Mouse (Mus musculus) midbrain, embryonic 13.5 days (tissue): Measurements from ENCODE around the gene Abl1. TPM values are rescaled to one million over a fixed set of nuclear protein-coding genes. Genes with fewer than 3 reads are reported as not detected.

Source experiments
- ATAC-seq: fragments of 200-750 bp; cut with Nextera tagmentation; 2 replicates; pipeline ENCODE4 v1.8.0; 2017; ENCODE audit warnings: mild to moderate bottlenecking, moderate TSS enrichment, moderate library complexity
- H3K27ac ChIP-seq: fragments of 300-500 bp; sonication (generic); 2 replicates; pipeline ENCODE4 v1.5.1; 2015; ENCODE audit warnings: inconsistent platforms, mild to moderate bottlenecking, moderate library complexity
- H3K27me3 ChIP-seq: fragments of 300-500 bp; sonication (generic); 2 replicates; pipeline ENCODE4 v1.6.1; 2015; ENCODE audit warnings: mild to moderate bottlenecking, inconsistent platforms
- H3K36me3 ChIP-seq: fragments of 300-500 bp; sonication (generic); 2 replicates; pipeline ENCODE4 v1.6.1; 2015; ENCODE audit warnings: mild to moderate bottlenecking, inconsistent platforms
- H3K4me1 ChIP-seq: fragments of 300-500 bp; sonication (generic); replicated peaks from 2 replicates; pipeline ENCODE4 v1.6.1; 2015; ENCODE audit warnings: inconsistent platforms
- H3K4me2 ChIP-seq: fragments of 300-500 bp; sonication (generic); replicated peaks from 2 replicates; pipeline ENCODE4 v1.6.1; 2015; ENCODE audit warnings: moderate library complexity, mild to moderate bottlenecking, inconsistent platforms
- H3K4me3 ChIP-seq: fragments of 300-500 bp; sonication (generic); replicated peaks from 2 replicates; pipeline ENCODE4 v1.5.1; 2015; ENCODE audit warnings: mild to moderate bottlenecking, inconsistent platforms
- H3K9ac ChIP-seq: fragments of 300-500 bp; sonication (generic); replicated peaks from 2 replicates; pipeline ENCODE4 v1.6.1; 2015; ENCODE audit warnings: mild to moderate bottlenecking, inconsistent platforms
- H3K9me3 ChIP-seq: fragments of 300-500 bp; sonication (generic); 2 replicates; pipeline ENCODE4 v1.6.1; 2016; ENCODE audit warnings: mild to moderate bottlenecking, inconsistent platforms
- WGBS: fragments of 180-500 bp; shearing (Covaris S2); methylation state at CpG from one replicate; pipeline ENCODE4 v1.1.7; 2015; 5-methylcytosine and 5-hydroxymethylcytosine counted together
- polyA plus RNA-seq: library from polyadenylated mRNA; unstranded; fragments of >200 nt; fragmentation: Nextera tagmentation; extraction: Ambion mirVana; gene quantifications from 2 replicates; pipeline ENCODE4 v1.2.1, GENCODE M21; 2015

Gene Abl1
- polyA plus RNA-seq, 1 experiment from 2014 or later = 27.0 TPM

DNA sequence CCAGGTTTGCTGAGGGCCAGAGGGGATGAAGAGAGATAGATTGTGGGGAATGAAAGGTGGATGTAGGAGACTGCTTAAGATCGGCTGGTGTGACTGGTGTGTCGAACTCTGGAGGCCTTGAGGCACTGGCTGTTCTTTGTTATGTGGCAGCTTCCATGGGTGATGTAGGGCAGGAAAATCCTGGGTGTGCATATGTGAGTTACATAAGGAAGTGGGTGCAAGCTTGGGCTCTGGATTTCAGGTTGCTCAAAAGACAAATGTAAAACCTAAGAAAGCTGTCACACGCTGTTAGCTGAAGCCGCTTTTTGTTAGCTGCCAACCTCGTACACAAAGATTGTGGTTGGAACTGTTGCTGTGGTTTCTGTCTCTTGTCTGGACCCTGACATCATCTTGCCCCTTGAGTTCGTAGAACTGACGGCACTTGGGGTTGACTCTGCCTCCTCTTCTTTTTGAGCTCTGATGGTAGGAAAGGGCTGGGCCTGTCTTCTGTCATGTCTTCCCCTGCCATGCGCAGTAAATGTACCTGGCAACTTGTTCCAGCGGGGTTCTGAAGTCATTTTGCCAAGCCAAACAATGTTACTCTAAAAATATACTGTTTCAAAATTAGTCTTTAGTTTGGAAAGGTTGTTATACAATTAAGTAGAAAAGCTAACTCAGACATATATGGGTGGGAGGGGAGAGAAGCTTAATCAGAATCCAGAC lies 39.6 kb downstream of the Abl1 start:
- no peak overlapping the region for H3K4me2 ChIP-seq
- no peaks in the 10 kb centered on the region for H3K36me3 ChIP-seq
- H3K27me3 ChIP-seq = no peaks in the 10 kb centered on the region
- no peak overlapping the region for H3K27ac ChIP-seq
- H3K4me3 ChIP-seq = no peak overlapping the region
- ATAC-seq = no peak
- H3K9me3 ChIP-seq = no peaks in the 10 kb centered on the region
- peaks cover 17% of the 10 kb centered on the region for H3K4me1 ChIP-seq
- WGBS = 87% methylated on average over 9 of the region's 9 CpGs
- no peak overlapping the region for H3K9ac ChIP-seq

DNA sequence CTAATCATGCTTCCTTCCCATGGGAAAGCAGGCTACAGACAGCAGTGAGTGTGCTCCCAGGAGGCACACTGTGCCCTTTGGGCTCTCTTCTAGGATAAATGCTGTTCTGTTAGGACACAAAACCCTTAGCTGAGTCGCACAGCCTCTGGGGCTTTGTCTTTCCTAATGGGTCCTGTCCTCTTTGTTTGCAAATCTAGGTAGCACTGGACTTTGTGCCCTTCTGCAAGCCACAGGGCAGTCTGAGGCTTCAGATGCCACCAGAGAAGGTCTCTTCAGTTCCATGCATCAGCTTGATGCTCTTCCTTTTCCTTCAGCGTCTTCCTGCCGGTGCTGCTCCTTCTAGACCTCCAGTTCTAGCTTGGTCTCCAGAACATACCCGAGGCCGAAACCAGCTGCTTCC lies 42.5 kb downstream of the Abl1 start:
- 91% methylated on average over 5 of the region's 5 CpGs for WGBS
- no peak overlapping the region for H3K9ac ChIP-seq
- no peak overlapping the region for H3K27ac ChIP-seq
- no peaks in the 10 kb centered on the region for H3K27me3 ChIP-seq
- H3K4me2 ChIP-seq = no peak overlapping the region
- no peaks in the 10 kb centered on the region for H3K36me3 ChIP-seq
- H3K4me1 ChIP-seq = peaks cover 13% of the 10 kb centered on the region
- ATAC-seq = no peak
- no peak overlapping the region for H3K4me3 ChIP-seq
- H3K9me3 ChIP-seq = no peaks in the 10 kb centered on the region

- no peak overlapping the region for H3K4me3 ChIP-seq
- H3K36me3 ChIP-seq = no peaks in the 10 kb centered on the region
- no peak overlapping the region for H3K27ac ChIP-seq
- WGBS = 85% methylated on average over 3 of the region's 3 CpGs
- no peaks in the 10 kb centered on the region for H3K27me3 ChIP-seq
- H3K4me2 ChIP-seq = no peak overlapping the region
- no peak for ATAC-seq
- H3K9ac ChIP-seq = no peak overlapping the region
- no peaks in the 10 kb centered on the region for H3K9me3 ChIP-seq
- peaks cover 8% of the 10 kb centered on the region for H3K4me1 ChIP-seq
Measured at GRCm38 (mm10) chr2:31732497-31732896, 44.3 kb downstream of the Abl1 start.

- H3K9ac ChIP-seq = no peak overlapping the region
- H3K27me3 ChIP-seq = no peaks in the 10 kb centered on the region
- WGBS = 78% methylated on average over 5 of the region's 5 CpGs
- no peak overlapping the region for H3K4me3 ChIP-seq
- H3K4me2 ChIP-seq = no peak overlapping the region
- no peak overlapping the region for H3K27ac ChIP-seq
- H3K36me3 ChIP-seq = no peaks in the 10 kb centered on the region
- peaks cover 8% of the 10 kb centered on the region for H3K4me1 ChIP-seq
- no peaks in the 10 kb centered on the region for H3K9me3 ChIP-seq
- no peak for ATAC-seq
Measured at GRCm38 (mm10) chr2:31733558-31733957, 45.4 kb downstream of the Abl1 start.

DNA sequence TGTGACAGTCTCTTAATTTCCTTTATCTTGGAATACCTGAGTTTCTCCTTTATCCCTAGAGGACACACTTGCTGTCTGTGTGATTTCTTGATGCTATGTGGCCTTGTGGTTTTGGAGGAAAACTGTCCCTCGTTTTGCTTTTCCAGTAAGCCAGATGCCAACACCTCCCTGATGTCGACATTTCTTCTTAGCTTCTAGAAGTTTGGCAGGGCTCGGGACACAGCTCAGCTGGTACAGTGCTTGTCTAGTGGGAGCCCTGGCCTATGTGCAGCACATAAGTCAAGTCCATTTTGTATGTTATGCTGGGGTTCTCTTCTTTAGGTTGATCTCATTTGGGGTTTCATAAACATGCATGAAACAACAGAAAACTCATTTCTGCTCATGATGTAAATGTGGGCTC lies 50.9 kb downstream of the Abl1 start:
- H3K36me3 ChIP-seq = no peaks in the 10 kb centered on the region
- no peak for ATAC-seq
- no peak overlapping the region for H3K4me3 ChIP-seq
- H3K9ac ChIP-seq = no peak overlapping the region
- no peaks in the 10 kb centered on the region for H3K9me3 ChIP-seq
- 0 out of 2 replicates have a peak, but pooled peaks cover 5% of the 10 kb centered on the region for H3K4me1 ChIP-seq
- H3K27me3 ChIP-seq = no peaks in the 10 kb centered on the region
- no peak overlapping the region for H3K27ac ChIP-seq
- no peak overlapping the region for H3K4me2 ChIP-seq
- 83% methylated on average over 3 of the region's 3 CpGs for WGBS

DNA sequence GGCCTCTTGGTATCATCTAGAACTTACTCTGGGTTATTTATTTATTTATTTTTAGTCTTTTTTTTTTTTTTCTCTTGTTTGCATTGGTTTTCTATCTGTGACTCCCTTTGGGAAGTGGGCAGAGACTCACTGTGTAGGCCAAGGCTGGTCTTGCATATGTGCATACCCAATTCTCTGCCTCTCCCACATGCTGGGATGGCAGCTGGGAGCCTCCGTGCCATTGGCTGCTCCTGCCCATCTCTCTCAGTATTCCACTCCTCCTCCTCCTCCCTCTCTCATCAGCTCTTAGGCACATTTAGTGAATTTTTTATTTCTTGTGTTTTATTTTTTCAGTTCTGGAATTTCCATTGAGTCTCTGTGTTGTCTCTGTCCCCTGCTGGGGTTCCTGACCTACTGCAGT lies 53.6 kb downstream of the Abl1 start:
- H3K4me1 ChIP-seq = peaks cover 13% of the 10 kb centered on the region
- 5% methylated on average over 1 of the region's 1 CpGs for WGBS
- no peaks in the 10 kb centered on the region for H3K27me3 ChIP-seq
- H3K27ac ChIP-seq = no peak overlapping the region
- no peak for ATAC-seq
- no peak overlapping the region for H3K4me2 ChIP-seq
- H3K36me3 ChIP-seq = no peaks in the 10 kb centered on the region
- no peaks in the 10 kb centered on the region for H3K9me3 ChIP-seq
- no peak overlapping the region for H3K4me3 ChIP-seq
- no peak overlapping the region for H3K9ac ChIP-seq

GRCm38 (mm10) chr2:31742134-31742533 lies 54.0 kb downstream of the Abl1 start:
- H3K9ac ChIP-seq = no peak overlapping the region
- no peak for ATAC-seq

GRCm38 (mm10) chr2:31745741-31746243 lies 57.6 kb downstream of the Abl1 start:
- no peak overlapping the region for H3K4me2 ChIP-seq
- no peak overlapping the region for H3K27ac ChIP-seq
- H3K9ac ChIP-seq = no peak overlapping the region
- peaks cover 24% of the 10 kb centered on the region for H3K4me1 ChIP-seq
- H3K4me3 ChIP-seq = no peak overlapping the region
- no peaks in the 10 kb centered on the region for H3K27me3 ChIP-seq
- no peaks in the 10 kb centered on the region for H3K9me3 ChIP-seq
- H3K36me3 ChIP-seq = no peaks in the 10 kb centered on the region
- no peak for ATAC-seq

More at GRCm38 (mm10) chr2:31742134-31742533, 54.0 kb downstream of the Abl1 start:
- no peaks in the 10 kb centered on the region for H3K36me3 ChIP-seq
- WGBS = 62% methylated on average over 7 of the region's 7 CpGs
- H3K27ac ChIP-seq = no peak overlapping the region
- H3K4me3 ChIP-seq = no peak overlapping the region
- no peaks in the 10 kb centered on the region for H3K27me3 ChIP-seq
- no peaks in the 10 kb centered on the region for H3K9me3 ChIP-seq
- H3K4me1 ChIP-seq = peaks cover 15% of the 10 kb centered on the region
- H3K4me2 ChIP-seq = no peak overlapping the region

DNA sequence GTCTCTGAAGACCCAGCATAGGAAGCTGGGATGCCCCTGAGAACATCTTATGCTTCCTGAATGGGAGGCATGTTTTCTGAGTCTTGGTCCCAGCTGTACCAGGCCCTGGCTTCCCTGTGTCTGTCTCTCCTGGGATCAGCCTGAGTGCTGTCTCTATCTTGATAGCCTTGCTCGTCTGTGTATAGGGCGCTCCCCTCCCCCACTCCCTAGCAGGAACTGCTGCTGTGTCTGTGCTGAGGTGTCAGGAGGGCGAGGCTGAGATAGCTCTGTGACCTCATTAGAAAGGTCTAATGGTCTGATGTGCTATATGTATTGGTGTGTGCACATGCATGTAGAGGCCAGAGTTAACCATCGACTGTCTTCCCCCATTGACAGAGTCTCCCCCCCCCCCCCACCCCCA lies 58.7 kb downstream of the Abl1 start:
- no peak overlapping the region for H3K4me2 ChIP-seq
- no peak overlapping the region for H3K4me3 ChIP-seq
- no peaks in the 10 kb centered on the region for H3K27me3 ChIP-seq
- 60% methylated on average over 4 of the region's 4 CpGs for WGBS
- H3K27ac ChIP-seq = no peak overlapping the region
- H3K9ac ChIP-seq = no peak overlapping the region
- peaks cover 22% of the 10 kb centered on the region for H3K4me1 ChIP-seq
- H3K9me3 ChIP-seq = no peaks in the 10 kb centered on the region
- ATAC-seq = no peak
- no peaks in the 10 kb centered on the region for H3K36me3 ChIP-seq

DNA sequence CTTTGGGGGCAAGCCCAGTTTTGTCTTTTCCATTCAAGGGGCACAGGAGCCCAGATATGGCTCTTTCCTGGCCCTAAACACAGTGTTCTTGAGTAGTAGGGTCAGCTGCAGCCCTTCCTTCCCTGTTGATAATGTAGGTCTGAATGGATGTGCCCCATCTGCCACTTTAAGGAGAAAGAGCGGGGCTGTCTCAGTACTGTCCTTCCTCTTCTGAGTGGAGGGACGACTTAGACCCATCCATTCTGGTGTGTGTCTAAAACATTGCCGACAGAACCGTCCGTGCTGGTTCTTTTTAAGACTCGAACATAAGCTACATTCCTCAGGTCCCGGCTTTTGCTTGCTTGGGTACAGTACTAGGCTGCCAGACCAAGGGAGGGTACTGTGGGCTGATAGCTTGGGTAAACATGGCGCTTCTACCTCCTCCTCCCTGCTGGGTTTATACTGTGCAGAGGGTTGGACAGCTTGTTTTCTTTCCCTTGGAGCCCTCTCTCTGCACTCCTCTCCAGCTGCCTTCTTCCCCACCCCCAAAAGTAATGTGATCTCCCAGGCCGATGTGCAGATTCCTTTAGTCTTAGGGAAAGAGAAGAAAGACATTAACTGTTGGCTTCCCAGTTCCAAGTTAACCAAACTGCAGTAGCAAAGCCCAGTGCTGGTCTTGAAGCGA lies 61.0 kb downstream of the Abl1 start:
- H3K36me3 ChIP-seq = no peaks in the 10 kb centered on the region
- H3K9me3 ChIP-seq = no peaks in the 10 kb centered on the region
- no peak for ATAC-seq
- H3K4me1 ChIP-seq = peaks cover 20% of the 10 kb centered on the region
- no peak overlapping the region; the same call in 1 of the 2 replicates for H3K9ac ChIP-seq
- no peak overlapping the region; the same call in 1 of the 2 replicates for H3K4me2 ChIP-seq
- no peak overlapping the region for H3K4me3 ChIP-seq
- no peaks in the 10 kb centered on the region for H3K27me3 ChIP-seq
- no peak overlapping the region for H3K27ac ChIP-seq
- WGBS = 24% methylated on average over 10 of the region's 10 CpGs

DNA sequence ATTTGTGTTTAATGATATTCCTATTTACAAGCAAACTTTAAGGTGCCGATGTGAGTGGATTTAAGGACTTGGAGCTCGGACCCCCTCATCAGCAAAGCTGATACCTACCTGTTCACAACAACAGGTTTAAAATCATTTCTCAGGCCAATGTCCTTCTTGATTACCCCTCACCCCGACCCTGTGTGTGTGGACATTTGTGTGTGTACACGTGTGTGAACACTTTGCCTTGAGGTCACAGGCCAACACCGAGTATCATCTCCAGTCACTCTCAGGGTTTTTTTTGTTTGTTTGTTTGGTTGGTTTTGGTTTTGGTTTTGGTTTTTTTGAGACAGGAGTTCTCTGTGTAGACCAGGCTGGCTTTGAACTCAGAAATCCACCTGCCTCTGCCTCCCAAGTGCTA lies 62.0 kb downstream of the Abl1 start:
- Histone ChIP-seq H3K36me3 (no peaks in the 10 kb centered on the region), H3K27me3 (no peaks in the 10 kb centered on the region), H3K9me3 (no peaks in the 10 kb centered on the region), H3K4me2 (no peak overlapping the region), H3K9ac (no peak overlapping the region), H3K4me3 (no peak overlapping the region), H3K4me1 (peaks cover 15% of the 10 kb centered on the region), H3K27ac (no peak overlapping the region)
- ATAC-seq = no peak
- 94% methylated on average over 5 of the region's 5 CpGs for WGBS

- Histone ChIP-seq H3K9me3 (no peaks in the 10 kb centered on the region), H3K4me3 (no peak overlapping the region), H3K27ac (no peak overlapping the region), H3K27me3 (no peaks in the 10 kb centered on the region), H3K4me2 (no peak overlapping the region), H3K4me1 (peaks cover 31% of the 10 kb centered on the region), H3K36me3 (no peaks in the 10 kb centered on the region), H3K9ac (no peak overlapping the region)
- ATAC-seq = no peak
Measured at GRCm38 (mm10) chr2:31757472-31757871, 69.3 kb downstream of the Abl1 start.
